Mouse (Mus musculus) regulatory T cell (primary cell): ENCODE measurements around the gene Phldb2.

Experiments used
- in situ Hi-C: fragments of 300-600 bp; cut with MboI, MseI; formaldehyde crosslinking; loops from one replicate; pipeline ENCODE4 v1.15.1; 2025; ENCODE audit warnings: high pct_unique_total_duplicates

Gene Phldb2

GRCm38 (mm10) chr16:45795188-45795693 lies 158.2 kb downstream of the Phldb2 start:
- in situ Hi-C loops = no loop called here

DNA sequence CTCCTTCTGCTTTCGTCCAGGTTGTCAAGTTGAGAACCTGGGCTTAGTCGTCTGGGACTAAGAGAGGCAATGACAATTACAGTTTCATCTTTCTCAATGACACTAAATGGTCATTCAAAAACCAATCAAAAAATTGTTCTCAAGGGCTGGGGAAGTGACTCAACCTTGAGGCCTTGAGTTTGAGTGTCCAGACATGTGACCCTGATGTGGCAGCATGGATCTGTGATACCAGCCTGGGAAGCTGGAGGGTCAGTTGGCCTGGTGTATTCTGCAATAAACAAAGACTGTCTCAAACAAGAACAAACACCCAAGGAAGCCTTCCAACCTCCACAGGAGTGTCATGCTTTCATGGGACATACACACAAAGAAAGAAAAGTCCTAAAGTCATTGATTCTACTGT lies 160.6 kb downstream of the Phldb2 start:
- in situ Hi-C loops = no loop called here

DNA sequence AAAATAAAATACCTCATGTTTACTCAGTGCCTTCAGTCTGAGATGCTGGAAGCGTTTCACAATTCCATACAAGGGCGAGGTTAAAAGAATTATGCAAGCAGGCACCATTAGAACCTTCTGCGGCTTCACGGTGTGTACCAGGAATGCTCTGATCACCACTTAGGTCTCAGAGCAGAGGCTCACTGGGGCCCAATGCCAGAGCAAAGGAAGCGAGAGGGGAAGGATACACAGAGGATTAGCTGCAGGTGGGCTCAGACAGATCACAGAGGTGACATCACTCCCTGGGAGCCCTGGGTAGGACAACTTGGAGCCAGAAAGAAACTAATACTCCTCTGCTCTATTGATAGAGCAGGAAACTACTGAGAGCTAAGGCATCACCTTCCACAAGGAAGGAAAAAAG lies 162.1 kb downstream of the Phldb2 start:
- in situ Hi-C loops = no loop called here

- in situ Hi-C loops = no loop called here
These were observed 164.1 kb downstream of the Phldb2 start for GRCm38 (mm10) chr16:45789311-45789710.

DNA sequence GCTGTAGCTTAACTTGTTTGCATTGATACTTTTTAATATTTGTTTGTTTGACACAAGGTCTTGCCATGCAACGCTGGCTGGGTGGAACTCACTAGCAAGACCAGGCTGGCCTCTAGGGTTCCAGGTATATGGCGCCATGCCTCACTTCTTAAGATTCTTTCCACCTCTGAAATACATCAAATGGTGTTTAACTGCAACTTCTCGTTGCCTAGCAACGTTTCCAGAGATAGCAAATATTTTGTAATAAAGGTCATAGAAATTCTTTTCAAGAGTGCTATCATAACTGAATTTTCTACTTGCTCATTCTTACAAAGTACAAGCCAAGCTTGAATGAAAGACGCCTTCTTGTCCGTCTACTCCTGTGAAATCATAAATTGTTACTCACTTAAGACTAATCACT lies 165.7 kb downstream of the Phldb2 start:
- in situ Hi-C loops = no loop called here

- in situ Hi-C loops = no loop called here
These were observed 166.8 kb downstream of the Phldb2 start for GRCm38 (mm10) chr16:45786639-45787038.

GRCm38 (mm10) chr16:45780001-45780400 lies 173.4 kb downstream of the Phldb2 start:
- in situ Hi-C loops = loop anchor here (5.0 kb wide), 1 partner anchor 57 kb away; no protein-coding TSS in a partner anchor

DNA sequence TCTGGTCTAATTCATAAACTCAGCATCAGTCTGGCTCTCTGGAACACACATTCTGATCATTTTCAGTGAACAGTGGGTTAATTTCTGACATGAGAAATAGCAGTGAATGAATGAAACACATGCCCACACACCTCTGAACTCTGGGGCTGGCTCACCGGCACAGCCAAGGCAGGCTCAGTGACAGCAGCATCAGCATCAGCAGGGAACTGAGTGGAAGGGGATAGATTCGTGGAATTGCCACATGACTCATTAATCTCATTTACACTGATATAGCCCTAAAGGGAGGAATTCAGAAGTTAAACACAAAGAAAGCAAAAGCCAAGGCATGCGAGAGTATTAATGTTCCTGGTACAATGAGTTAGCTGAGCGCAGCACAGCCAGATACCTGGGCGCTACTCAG lies 178.6 kb downstream of the Phldb2 start:
- in situ Hi-C loops = no loop called here

DNA sequence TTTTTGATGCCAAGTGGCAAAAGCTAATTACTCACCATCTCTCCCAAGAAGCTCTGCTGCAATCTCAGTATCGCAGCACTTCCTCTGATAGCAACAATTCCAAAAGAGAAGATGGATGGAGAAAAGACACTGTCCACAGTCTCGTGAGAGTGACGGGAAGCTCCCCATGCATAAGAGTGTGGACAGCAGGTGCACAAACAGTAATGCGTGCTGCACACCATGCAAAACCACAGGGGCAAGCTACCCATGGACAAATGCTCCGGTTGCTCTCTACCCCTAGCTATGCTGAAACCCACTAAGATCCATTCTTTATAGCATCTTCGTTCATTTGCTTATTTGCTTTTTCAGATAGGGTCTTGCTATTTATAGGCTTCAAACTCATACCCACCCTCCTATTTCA lies 182.5 kb downstream of the Phldb2 start:
- in situ Hi-C loops = no loop called here

DNA sequence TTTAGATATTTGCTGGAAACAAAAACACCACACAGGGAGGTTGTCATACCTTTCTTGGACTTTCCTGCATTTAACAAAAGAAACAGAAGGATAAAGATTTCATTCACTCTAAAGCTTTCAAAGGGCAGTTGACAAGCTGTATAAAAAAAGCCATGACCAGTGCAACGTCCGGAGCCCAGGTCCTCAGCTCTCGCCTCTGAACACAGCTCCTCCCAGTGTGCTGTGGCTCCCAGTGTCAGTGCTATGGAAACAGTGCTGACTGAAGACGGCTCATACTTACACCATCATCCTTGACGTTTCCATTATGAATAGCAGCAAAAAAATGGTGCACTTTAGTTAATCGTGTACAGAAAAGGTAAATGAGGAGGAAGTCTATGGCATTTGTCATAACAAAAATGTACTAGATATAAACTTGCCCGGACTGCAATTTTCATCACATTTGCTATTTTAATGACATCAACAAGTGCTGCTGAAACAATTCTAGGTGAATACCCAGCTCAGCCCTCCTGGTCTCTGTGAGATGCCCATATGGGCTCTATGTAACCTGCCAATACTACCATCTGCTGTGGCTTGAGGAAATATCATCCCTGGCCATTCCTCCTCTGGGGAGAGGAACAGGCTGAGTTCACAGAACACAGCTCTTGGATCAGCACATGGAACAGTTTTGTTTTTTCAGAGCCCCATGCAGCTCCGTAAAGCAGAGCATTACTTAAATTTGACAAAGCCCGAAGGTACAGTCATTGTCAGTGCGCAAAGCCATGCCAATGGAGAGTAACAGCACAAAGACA lies 185.4 kb downstream of the Phldb2 start:
- in situ Hi-C loops = no loop called here

- in situ Hi-C loops = no loop called here
These were observed 186.0 kb downstream of the Phldb2 start for GRCm38 (mm10) chr16:45767434-45767833.

DNA sequence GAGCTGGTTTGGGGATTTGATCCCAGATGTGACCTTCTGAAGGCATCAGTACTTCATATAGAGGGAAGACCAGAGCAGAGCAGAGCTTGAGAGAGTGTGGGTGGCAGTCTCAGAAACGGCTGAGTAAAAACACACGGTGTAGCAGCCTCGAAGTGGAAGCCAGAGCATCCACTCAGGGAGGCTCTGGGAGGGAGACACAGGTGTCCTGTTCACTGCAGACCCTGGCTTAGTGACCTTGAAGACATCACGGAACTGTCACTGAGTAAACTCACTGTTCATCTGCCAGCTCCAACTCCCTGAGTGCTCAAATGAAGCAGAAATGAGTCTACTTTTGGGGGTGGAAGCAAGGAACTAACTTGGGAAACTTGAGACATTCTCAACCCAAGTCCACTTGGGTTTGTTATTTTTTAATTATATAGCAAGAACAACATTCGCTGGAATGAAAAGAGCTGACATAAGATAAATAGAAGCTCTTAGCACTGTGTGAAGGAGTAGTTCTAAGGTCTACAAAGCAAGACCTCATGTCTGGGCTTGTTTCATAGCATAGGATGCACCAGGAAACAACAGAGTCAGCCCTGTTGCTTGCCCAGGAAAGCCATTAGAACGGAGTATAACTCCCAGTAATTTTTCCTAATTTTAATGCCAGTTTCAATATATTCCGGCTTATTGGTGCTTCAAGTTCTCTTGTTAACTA lies 187.4 kb downstream of the Phldb2 start:
- in situ Hi-C loops = no loop called here

GRCm38 (mm10) chr16:45765102-45765501 lies 188.3 kb downstream of the Phldb2 start:
- in situ Hi-C loops = no loop called here

- in situ Hi-C loops = no loop called here
These were observed 190.4 kb downstream of the Phldb2 start for GRCm38 (mm10) chr16:45762859-45763505.

DNA sequence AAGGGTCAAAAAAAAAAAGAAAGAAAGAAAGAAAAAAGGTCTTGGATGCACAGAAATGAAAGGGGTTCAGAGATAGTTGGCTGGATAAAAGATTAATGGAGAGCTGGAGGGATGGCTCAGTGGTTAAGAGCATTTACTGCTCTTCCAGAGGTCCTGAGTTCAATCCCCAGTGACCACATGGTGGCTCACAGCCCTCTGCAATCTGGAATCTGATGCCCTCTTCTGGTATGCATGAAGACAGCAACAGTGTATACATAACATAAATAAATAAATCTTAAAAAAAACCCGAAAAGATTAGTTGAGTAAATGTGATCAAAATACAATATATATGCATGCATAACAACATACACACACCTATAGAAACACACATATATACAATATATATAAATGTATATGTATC lies 192.0 kb downstream of the Phldb2 start:
- in situ Hi-C loops = no loop called here

DNA sequence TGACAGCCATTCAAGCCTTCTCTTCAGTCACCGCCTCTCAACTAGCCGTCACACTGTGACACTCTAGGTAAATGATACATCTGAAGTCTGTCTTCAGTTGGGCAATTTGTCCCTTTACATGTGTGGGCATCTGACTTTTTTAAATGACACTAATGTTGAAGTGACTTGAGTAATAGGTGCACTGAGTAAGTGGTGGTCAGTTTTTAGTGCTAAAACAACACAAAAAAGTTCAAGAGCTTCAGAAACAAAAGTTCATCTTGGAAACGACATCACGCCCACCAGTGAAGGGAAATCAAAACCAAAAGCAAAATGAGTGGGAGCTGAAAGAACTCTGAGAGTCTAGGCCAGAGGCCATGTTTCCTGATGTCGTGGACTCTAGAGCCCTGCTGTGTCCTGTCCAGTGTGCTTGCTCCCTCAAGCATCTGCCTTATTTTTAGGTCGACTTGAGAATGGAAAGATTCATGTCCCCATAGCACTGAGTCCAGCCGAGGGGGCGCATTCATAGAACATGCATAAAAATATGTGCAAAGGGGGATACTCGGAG lies 194.6 kb downstream of the Phldb2 start:
- in situ Hi-C loops = no loop called here

GRCm38 (mm10) chr16:45757421-45758078 lies 195.8 kb downstream of the Phldb2 start:
- in situ Hi-C loops = no loop called here

DNA sequence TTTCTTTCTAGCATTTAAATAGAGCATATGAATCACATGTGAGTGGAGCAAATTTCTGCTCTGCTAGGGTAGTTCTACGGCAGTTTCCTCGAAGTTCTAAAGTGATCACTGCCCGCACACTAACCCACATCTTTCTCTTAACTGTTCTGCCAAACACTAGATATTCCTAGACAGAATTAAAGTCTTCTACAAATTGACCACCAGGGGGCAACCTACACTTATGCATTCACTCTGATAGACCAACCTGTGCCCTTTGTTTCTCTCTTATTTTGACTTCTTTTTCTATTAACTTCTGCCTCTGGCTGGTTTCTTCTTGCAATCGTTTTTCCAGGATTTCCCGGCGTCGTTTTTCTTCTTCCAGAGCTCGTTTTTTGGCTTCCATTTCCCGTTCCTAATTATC lies 196.5 kb downstream of the Phldb2 start:
- in situ Hi-C loops = no loop called here

DNA sequence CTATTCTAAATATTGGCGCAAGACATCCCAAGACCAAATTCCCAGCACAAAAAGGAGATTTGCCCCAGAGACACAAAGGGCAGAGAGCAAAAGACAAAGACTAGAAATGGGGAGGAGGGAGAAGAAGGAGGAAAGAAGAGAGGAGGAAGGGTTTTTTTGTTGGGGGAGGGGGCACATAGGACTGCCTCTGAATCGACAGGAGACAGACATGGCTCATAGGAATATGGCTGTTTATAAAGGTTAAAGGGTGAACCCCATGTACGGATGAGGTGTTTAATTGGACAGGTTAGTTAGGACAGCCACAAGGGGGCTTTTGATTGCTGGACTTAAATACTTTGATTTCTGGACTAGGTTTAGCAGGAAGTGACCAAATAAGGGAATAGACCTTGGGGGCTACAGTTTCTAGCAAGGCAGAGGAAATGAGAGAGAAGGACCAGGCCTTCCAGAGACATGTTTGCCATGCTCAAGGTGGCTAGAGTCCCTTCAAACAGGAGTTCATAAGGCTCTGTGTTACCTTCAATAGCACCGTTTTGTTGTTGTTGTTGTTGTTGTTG lies 209.7 kb downstream of the Phldb2 start:
- in situ Hi-C loops = loop anchor here (25.0 kb wide), 1 partner anchor 1406 kb away; the partner anchor contains the start of genes Sidt1 and Spice1

DNA sequence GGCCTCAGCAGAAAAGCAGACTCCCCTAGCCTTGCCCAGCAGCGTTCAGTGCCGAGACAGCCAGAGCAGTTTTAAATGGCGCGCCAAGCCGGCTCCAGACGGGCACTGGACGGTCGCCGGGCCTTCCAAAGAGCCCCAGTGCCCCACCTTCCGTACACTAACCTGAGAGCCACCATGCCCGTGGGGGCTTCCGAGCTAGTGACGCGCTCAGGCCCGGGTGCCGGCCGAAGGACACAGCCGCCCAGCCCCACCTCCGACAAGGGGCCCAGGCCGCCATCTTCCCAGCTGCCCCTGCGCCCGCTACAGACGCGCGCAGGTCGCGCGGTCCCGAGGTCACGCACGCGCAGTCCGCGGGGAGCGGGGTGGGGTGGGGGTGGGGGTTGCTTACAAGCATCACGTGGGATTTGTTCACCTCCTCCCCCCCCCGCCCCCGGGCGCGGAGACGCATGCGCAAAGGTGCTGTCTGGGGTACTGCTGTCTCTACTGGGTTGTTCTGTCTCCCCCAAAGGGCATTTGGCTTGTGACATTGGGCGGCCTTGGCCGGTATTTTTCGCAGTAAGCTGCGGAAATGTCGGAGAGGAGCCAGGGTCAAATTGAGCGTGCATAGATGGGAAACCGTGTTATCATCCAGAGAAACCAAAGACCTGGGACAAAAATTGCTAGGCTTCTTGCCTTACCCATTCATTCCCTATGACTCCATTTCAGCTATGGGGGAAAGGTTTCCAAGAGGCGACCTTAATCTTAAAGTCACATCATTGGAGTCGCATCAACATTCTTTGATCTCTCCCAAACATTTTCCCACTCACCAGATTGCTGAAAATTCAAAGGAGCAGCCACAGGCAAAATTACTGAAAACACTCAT lies 210.6 kb downstream of the Phldb2 start, which contains the start of gene Abhd10:
Gene Abhd10, minus strand, starts transcription at position 341 of the 862 bp plus-strand sequence.
- in situ Hi-C loops = loop anchor here (25.0 kb wide), 1 partner anchor 1406 kb away; the partner anchor contains the start of genes Sidt1 and Spice1
